Mouse (Mus musculus) heart, adult 18-20 months (tissue): ENCODE results near the gene Ppp2ca. TPM values are rescaled to one million over a fixed set of nuclear protein-coding genes. Genes with fewer than 3 reads are reported as not detected.
"Not testable (repeated sequence)": the region's sequence is repeated elsewhere in the genome, so short reads cannot be mapped to it uniquely, and the experiment has no call there.

Experiments used
- DNase-seq, 2 experiments: peaks; one replicate each; pipeline ENCODE4 v3.0.0; 2021 to 2022; ENCODE audit warnings: mixed read lengths in 1 of 2
- total RNA-seq, 2 experiments: library from RNA; stranded (reverse); gene quantifications; 2 replicates each; pipeline ENCODE4 v1.2.3; 2021

Ppp2ca gene
- total RNA-seq, 2 experiments from 2014 or later: 54.2 to 54.3 TPM

GRCm38 (mm10) chr11:52094568-52094967, 3.9 kb upstream of the Ppp2ca start:
- DNase-seq: peak in 1 of 2 experiments; percentile 61

- no peak for DNase-seq
These were observed 1.5 kb upstream of the Ppp2ca start for GRCm38 (mm10) chr11:52097016-52097415.

- DNase-seq: peak in 1 of 2 experiments; percentile 35
These were observed 885 bp upstream of the Ppp2ca start for GRCm38 (mm10) chr11:52097596-52097995.

GRCm38 (mm10) chr11:52099031-52099761, 715 bp downstream of the Ppp2ca start:
- peak; percentile 65 to 75 for DNase-seq

GRCm38 (mm10) chr11:52099771-52100219, 1.3 kb downstream of the Ppp2ca start:
- DNase-seq: no peak

GRCm38 (mm10) chr11:52102977-52103376, 4.5 kb downstream of the Ppp2ca start:
- no peak for DNase-seq

- peak in 1 of 2 experiments; percentile 48 for DNase-seq
These were observed 7.0 kb downstream of the Ppp2ca start for GRCm38 (mm10) chr11:52105503-52105902.

GRCm38 (mm10) chr11:52106037-52106436, 7.6 kb downstream of the Ppp2ca start:
- DNase-seq: no peak

GRCm38 (mm10) chr11:52106438-52106837, 8.0 kb downstream of the Ppp2ca start:
- DNase-seq: no peak

- no peak for DNase-seq
These were observed 10.3 kb downstream of the Ppp2ca start for GRCm38 (mm10) chr11:52108796-52109195.

GRCm38 (mm10) chr11:52109421-52109820, 10.9 kb downstream of the Ppp2ca start:
- DNase-seq: no peak

- DNase-seq: no peak
These were observed 17.0 kb downstream of the Ppp2ca start for GRCm38 (mm10) chr11:52115479-52115878.

GRCm38 (mm10) chr11:52116117-52116516, 17.6 kb downstream of the Ppp2ca start:
- not testable (repeated sequence) for DNase-seq

- no peak for DNase-seq
These were observed 18.7 kb downstream of the Ppp2ca start for GRCm38 (mm10) chr11:52117156-52117555.

GRCm38 (mm10) chr11:52120415-52120814, 21.9 kb downstream of the Ppp2ca start:
- not testable (repeated sequence) for DNase-seq

GRCm38 (mm10) chr11:52122045-52122444, 23.6 kb downstream of the Ppp2ca start:
- no peak for DNase-seq

- no peak for DNase-seq
These were observed 26.0 kb downstream of the Ppp2ca start for GRCm38 (mm10) chr11:52124468-52124867.

- DNase-seq: no peak
These were observed 28.7 kb downstream of the Ppp2ca start for GRCm38 (mm10) chr11:52127169-52127568.

- DNase-seq: no peak
These were observed 29.3 kb downstream of the Ppp2ca start for GRCm38 (mm10) chr11:52127760-52128159.

- no peak for DNase-seq
These were observed 30.0 kb downstream of the Ppp2ca start for GRCm38 (mm10) chr11:52128316-52129061.

GRCm38 (mm10) chr11:52129171-52129570, 30.7 kb downstream of the Ppp2ca start:
- DNase-seq: no peak

GRCm38 (mm10) chr11:52129621-52130450, 31.4 kb downstream of the Ppp2ca start:
- peak; percentile 41 to 55 for DNase-seq
